Mouse (Mus musculus) urinary bladder, postnatal 14 days (tissue): ENCODE measurements around the gene Meiob.

Source experiments
- DNase-seq: peaks from one replicate; pipeline ENCODE4 v3.0.0; 2021; ENCODE audit warnings: low spot score

The Meiob gene

DNA sequence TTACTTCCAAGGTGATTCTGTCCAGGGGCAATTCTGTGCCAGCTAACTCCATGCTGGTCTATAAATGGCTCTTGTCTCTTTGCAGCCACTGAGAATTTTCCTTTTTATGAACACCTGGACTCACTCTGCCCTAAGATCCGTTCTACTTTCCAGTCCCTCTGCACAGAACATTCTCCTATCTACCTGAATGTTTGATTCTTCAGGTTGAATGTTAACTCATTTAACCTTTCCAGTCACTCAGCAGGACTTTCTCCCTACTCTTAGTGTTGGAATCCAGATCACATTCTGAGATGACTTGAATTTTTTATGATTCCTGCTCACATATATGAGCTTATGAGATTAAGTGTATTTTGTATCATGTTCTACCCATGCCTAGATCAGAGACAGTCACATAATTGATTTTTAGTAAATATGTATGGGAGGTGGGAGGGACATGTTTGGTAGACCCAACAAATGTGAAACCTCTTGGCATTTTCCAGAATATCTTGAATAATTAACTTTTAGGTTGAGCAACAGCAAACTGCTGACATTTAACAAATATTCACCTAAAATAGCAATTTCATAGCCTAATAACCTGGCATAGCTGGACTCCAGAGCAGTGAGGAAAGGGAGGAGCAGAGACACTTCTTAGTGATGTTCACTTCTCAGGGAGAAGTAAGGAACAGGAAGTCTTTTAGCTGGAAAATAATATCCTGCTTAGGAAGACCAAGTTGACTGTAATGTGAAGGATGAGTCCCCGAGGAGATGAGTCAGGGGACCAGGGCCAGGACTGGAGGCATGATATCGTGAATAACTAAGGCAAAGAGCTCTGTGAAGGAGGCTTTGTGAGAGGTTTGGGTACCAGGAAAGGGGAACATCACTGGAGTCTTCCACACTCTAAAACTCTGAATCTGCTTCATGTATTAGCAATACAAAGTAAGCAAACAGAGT is 17.5 kb downstream of the Meiob start:
- DNase-seq: no peak

DNA sequence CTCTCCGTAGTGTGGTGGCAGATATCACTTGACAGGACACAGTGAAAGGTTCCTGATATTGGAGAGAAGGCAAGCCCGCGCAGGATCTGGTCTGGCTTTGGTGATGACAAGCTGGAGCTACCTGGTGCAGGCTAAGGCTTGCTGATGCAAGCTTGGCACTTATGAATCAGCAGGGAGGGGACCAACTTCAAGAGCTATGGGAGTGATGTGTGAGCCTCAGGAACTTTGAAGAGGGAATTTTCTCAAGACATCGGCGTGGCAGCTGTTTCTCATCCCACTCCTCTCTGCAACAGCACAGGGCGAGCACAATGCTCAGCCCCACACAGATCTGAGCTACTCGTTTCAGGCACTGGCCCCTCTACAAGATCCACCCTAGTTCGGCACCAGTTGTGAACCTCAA is 35.8 kb downstream of the Meiob start, which contains the start of gene Hagh:
Hagh (plus strand) TSS at position 302 of the 400 bp plus-strand sequence.
- peak; percentile 69 for DNase-seq

DNA sequence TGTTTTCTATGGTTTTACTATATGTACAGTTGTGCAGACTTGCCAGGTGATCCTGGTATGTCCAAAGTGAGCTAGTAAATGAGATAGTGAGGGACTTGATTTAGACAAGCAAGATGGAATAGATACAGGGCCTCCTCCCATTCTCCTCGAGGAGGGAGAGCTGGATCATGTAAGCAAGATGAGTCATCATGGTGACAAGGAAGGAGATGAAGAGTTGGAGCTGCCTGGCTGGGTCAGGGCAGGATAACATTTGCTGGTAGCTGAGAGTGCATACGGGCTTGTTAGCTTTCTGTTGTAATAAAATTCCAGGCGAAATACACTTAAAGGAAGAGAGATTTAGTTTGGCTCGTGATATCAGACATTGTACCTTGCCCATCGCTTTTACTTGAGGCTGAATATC is 36.3 kb downstream of the Meiob start:
- no peak for DNase-seq

DNA sequence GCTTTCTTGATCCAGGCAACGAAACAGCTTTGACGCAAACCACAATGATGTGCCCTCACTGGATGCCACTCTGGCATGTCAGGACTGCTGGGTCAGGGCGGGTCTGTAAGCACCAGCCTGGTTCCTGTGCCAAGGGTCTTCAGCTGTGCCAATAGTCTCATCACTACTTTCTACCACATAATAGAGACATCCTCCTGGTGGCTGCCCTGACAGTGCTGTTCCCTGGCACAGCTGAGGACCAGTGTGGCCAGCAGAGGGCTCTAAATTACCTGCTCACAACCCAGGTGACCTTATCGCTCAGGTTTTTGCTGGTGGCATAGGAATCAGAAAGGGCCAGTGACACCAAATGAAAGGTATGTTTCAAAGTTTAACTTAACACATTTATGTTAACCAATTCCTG is 37.0 kb downstream of the Meiob start:
- DNase-seq: peak; percentile 46

DNA sequence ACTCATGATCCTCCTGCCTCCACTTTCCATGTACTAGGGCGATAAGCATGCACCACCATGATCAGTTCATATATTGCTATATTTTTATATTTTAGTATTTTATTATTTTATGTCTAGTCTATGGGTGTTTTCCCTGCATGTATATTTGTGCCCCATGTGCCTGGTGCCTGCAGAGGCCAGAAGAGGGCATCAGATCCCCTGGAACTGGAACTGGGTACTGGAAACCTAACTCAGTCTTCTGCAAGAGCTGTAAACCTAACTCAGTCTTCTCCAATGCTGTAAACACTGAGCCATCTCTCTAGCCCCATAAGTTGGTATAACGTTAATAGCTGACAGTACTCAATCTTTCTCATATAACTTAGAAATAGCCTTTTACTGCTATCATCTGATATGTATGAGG is 38.5 kb downstream of the Meiob start:
- no peak for DNase-seq

DNA sequence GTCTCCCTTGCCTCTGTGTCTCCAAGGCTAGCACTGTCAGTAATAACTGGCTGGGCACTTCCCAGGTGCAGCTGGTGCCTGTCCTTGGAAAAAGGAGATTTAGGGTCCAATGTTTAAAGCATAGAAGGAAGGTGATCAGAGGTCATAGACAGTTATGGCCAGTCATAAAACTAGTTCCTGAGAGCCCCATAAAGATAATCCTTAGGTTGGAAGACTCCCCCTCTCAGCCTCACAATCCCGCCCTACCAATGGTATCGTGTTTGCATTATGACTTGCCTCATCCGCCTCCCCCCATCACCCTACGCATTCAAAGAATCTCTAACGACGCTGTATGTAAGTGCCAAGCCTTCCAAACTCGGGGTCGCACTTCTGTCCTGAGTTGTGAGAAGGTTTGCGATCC is 40.4 kb downstream of the Meiob start:
- DNase-seq: no peak

DNA sequence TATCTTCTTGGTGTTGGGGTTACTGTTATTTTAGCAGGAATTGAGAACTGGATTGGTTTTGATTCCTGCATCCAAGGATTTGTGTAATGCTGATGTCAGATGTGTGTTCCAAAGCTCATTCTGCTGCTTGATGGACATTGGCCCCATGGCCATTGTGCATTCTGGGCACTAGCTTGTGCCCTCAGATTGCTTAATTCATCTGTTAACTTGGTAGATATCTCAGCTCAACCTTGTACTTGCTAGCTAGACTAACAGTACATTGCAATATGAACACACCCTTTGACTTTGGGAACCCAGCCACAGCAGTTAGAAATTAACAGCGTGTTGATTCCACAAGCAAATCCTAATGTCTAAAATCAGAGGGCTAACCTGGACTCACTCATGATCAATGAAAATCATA is 43.3 kb downstream of the Meiob start:
- no peak for DNase-seq

DNA sequence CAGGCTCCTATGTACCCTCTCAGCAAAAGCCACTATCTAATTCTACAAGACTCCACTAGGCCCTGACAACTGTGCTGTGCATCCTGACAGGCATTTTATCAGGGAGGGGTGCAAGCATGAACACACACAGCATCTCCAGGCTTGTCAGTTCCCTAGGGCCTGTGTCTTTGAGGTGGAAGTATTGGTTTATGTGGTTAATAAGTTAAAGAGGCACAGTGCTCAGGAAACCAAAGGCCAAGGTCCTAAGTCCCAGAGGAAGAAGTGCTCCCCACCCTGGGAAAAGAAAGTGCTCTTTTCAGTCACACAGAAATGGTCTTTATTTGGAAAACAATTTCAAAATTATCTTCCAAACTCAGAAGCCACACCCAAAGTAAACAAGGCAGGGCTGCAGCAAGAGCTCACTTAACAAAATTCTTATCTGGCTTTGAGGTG is 44.5 kb downstream of the Meiob start:
- DNase-seq: no peak

DNA sequence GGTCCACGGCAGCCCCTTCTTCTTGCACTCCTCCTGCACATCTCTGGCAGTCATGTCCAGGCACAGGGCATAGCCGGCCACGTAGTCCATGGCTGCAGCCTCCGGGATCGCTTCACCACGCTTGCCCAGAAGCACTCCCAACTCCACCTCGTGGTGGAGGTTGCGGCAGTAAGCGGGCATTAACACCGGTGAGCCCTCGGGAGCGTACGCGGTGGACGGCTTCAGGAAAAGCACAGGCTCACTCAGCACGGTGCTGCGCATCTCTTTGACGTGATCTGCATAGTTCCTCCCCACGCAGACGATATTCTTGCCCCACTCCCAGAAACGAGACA is 45.6 kb downstream of the Meiob start:
- no peak for DNase-seq

DNA sequence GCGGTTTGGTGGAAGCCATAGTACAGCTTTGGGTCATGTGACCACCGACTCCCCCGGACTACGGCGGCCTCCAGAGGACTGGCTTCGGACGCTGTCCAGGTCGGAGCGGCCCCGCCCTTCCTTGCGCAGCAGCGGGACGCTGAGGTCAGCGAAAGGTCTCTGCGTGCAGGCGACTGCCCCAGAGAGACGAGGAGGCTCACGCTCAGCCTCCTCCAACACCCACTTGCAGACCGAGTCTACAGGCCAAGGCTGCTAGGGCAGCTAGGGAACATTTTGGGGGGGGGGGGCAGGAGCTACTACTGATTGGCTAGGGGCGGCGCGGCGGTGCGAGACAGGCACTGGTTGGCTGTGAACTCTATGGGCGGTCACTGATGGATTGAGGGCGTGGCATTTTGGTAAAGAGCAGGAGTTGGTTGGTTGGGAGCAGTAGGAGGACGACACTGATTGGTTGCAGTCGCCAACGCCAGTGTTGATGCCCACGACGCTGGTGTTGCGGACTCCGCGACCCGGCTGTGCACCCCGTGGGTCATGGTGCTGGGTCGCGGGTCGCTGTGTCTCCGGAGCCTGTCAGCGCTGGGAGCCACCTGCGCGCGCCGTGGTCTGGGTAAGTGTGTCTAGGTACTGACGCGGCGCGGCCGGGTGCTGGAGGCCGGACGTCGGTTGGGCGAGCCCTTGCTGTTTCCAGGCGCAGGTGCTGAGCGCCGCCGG is 46.1 kb downstream of the Meiob start, which contains the start of gene Fahd1:
Fahd1 (minus strand) TSS at position 300 of the 708 bp plus-strand sequence.
- peak; percentile 96 for DNase-seq

DNA sequence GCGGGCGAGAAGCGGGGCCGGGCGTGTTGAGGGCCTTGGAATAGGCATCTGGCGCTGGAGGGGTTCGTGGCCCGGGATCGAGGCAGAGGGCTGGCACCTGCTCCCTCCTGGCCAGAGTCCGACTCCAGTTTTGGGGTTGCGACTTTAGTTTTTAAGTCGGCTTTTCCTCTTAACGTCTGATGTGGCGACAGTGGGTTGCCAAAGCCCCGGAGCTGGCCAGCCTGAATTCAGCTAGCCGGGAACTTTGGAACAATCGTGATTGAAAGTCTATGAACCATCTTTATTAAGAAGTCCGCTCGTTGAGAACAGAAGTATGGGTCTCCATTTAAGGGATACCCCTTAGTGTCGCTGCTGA is 46.7 kb downstream of the Meiob start:
- DNase-seq: no peak

DNA sequence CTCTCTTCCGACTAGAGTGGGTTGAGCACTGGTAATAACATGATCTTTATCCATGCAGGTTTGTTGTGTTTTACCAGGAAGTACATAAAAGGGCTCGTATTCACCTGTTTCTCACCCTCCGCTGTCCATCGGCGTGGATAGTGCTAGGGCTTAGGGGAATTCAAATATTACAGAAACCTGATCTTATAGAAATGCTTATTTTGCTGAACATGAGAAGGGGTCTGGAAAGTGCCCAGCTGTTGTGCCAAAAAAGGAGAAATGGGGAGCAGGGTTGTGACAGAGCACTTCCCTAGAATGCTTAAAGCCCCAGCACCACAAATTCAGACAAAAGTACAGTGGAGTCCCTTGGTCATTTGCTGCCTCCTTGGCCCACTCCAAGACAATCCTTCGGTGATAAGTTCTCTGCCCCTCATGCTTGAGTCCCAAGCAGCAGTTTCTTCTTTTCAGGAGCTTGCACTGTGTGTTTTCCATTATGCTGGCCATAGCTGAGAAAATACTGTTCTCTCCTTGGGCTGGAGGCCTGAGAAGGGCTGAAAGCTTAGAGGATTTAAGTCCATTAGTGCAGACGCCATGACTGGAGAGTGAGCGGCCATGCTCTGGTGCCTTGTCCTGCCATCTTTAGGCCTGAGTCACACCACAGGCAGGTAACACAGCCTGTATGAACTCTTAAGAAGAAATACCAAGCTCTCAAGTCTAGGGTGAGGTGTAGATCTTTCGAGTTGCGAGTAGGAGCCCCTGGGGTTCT is 47.5 kb downstream of the Meiob start:
- DNase-seq: no peak

DNA sequence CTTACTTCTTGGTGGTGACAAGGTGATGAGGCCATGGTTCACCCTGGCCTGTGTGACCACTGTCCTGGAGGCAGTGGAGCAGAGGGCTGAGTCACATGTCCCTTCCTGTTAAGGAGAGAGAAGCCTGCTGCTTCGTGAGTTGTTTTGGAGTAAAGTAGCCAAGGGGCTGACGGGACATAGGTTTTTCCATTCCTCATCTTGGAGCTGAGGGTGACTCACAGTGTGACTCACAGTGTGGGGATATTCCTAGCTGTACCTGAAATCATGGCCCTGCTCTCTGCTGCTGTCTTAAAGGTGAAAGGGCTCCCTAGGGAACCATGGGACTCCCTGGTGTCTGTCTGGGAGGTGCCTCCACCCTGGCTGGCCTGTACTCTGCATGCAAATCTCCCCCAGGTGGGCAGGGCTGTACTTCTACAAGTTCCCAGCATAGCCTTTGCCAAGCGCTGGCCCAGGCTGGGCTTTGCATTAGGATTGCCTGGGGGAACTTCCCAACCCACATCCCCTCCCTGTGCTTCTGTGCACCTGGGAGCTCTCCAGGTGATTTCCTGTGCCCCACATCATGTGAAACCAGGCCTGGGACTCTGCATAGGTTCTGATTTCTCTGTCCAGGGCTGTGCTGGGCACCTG is 51.9 kb downstream of the Meiob start:
- DNase-seq: no peak

DNA sequence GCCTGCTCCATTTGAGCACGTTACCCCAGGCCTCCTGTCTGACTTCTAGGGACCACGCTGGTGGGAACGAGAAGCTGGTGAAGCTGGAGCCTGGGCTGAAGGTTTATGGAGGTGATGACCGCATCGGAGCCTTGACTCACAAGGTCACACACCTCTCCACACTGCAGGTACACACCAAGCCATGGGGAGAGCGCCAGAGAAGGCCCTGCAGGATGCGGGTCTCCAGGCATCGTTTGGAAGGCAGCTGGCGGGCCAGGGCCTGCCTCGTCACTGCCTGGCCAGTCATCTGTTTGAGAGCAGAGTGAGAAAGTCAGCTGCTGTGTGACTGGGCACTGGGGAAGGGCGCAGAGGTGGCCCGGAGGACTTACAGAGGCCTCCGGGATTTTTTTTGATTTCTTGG is 52.5 kb downstream of the Meiob start:
- DNase-seq: no peak

DNA sequence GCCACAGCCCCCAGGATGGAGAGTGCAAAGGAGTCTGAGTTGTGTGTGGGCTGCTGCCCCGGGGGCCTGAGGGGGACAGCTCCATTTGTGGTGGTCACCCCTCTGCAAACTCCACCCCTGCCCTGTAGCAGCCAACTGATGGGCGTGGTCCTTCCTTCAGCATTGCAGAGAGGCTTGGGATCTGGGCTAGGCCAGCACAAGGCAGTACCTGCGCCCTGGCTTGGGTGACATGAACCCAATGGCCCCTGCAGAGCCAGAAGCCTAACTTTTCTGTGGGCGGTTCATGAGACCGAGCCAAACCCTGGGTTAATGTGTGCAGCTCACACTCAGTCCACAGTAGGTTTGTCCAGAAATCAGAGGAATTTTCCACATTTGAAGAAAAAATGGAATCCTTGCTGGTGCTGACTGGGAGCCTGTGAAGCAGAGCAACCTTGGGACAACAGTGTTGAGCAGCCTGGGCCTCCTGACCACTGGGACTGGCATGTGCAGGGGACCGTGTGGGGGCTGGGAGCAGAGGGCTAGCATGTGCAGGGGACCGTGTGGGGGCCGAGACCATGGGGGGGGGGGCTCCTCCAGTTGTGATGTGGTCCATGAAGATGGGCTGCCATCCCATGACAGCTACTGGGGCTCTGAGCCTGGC is 53.9 kb downstream of the Meiob start:
- no peak for DNase-seq

DNA sequence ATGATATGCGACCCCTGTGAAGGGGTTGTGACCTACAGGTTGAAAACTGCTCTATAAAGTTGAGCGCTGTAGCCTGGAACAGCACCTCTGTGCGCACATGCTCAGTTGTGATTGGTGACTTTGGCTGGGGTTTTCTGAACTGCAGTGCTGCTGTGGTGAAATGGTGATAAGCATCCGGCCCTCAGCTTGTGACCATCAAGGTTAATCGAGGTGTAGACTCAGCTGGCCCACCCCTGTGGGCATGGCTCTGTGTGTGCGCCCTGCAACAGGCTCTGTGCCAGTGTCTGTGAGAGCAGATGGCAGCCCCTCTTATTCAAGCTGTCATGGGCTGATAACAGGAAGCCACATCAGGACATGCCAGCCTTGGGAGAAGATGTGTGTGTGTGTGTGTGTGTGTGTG is 54.9 kb downstream of the Meiob start:
- DNase-seq: no peak

DNA sequence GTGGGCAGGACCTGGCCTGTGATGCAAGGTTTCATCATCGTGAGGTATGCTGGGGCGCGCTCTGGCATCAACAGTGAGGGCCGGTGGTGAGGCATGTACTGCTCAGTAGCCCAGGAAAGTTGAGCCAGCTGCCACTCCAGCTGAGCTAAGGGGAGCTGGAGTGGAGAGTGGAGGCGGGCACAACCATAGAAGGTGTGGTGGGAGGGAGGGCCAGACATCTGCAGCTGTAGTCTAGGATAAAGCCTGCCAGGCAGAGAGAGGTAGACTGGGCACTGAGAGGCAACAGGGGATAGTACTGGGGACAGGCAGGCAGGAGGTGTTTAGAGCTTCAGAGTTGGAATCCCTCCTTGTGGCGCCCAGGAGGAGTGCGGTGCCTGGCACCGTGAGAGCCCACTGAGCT is 56.0 kb downstream of the Meiob start:
- no peak for DNase-seq

DNA sequence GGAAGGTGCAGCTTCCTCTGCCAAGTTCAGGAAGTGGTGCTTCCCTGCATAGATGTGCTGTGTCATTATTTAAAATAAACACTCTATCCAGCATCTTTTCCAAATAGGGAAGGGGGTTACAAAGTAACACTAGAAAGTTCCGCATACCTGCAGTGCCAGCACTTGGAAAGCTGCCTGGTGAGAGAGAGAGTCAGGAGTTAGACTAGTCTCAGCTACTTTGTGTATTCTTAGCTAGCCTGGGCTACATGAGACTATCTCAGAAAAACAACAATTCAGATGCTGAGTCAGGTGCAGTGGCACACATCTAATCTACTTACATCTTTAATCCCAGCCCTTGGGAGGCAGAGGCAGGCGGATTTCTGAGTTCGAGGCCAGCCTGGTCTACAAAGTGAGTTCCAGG is 57.7 kb downstream of the Meiob start:
- no peak for DNase-seq

DNA sequence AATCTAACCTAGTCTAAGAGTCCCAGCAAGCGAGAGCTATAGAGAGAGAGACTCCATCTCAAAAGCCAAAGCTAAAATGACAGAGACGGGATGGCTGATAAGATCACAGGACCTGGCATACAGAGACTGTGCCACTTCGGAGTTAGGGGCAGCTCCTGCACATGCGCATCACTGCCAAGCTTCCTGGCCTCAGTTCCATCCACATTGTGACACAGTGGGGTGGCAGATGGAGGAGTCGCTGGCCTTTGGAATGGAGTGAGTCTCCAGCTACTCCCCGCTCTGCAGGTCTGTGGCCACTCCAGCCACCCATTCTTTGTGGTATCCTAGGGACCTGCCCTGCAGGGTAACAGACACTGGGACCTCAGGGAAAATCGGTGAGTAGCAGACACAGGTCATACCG is 61.7 kb downstream of the Meiob start, which contains the start of gene Igfals:
Igfals (plus strand) TSS at position 222 of the 400 bp plus-strand sequence.
- no peak for DNase-seq

DNA sequence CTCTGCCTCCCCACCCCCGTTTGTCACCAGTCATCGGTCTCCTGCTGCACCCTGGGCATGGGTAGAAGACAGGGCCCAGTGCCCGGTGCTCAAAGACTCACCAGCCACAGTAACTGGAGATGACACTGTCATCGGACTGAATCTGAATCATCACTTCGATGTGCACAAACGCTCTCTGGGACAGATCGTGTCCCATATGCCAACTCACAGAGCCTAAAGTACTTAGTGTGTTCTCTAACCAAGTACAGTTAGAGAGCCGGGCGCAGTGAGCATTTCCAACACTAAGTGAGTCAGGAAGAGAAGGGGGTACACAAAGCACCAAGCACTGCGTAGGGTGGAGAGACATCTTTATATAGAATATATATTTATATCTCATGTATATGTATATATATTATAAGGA is 63.8 kb downstream of the Meiob start:
- no peak for DNase-seq

DNA sequence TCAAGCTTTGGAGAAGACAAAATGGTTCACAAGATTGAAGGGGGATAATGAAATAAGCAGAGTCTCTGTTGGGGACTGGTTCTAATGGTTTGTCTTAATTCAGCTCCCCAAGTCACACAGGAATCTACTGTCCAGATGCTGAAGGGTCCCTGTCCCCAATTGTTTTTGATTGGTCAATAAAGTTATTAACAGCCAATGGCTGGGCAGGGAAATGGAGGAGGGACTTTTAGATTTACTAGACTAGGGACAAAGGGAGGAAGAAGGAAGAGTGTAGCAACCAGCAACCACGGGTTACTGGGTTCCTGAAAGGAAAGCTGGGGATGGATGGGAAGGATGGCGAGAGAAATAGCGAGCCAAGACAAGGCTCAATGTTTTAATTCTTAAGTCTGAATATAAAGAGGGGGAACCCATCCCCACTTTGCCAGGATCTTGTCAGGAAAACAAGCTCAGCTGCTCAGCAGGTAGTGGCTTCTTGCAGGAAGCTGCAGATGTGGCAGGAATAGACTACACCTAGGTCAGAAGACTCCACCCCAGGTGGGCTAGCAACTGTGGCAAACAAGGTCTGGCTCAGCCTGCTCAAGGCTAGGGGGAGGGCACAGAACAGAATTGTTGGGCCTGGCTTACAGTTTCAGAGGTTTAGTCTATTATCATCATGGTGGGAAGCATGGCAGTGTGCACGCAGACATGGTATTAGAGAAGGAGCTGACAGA is 69.8 kb downstream of the Meiob start:
- DNase-seq: no peak
